Comparison of ENCODE assay signal across 10 mouse cellular contexts in genomic region chr2:165547410-165547809, GRCm38 (mm10). TPM values are rescaled to one million over a fixed set of nuclear protein-coding genes. Genes with fewer than 3 reads are reported as not detected.
DNase-seq lines count a peak whose midpoint lies in the region; ATAC-seq and TF ChIP-seq lines count a peak whose summit lies in the region.
"Had no signal": no experiment of that assay in that cellular context is flagged by ENCODE, and none has a peak within 500 bp of the region (broad histone marks: within the 10 kb centered on the region; RNA-seq: fewer than 3 reads in every experiment).

No protein-coding gene starts in this region.

- 0 out of 2 replicates have a peak, but pooled peaks cover 4% of the 10 kb centered on the region for H3K27me3 ChIP-seq in limb, embryonic 14.5 days (ENCODE audit: control insufficient read depth, insufficient read depth, low read length)
- H3K27me3 ChIP-seq: stomach, embryonic 15.5 days had no signal

- no peak for TF ChIP-seq POLR2A in limb, embryonic 14.5 days (IDR thresholded peaks at IDR 0.05; ENCODE audit: borderline replicate concordance, extremely low read depth, insufficient read depth, insufficient read length)

- no peaks in the 10 kb centered on the region for H3K36me3 ChIP-seq in limb, embryonic 14.5 days (ENCODE audit: control insufficient read depth, insufficient read depth, low read length)
- H3K36me3 ChIP-seq: limb, embryonic 12.5 days; stomach, embryonic 15.5 days had no signal

- H3K4me1 ChIP-seq in limb, embryonic 14.5 days (ENCODE audit: control insufficient read depth, insufficient read depth, low read length), result peaks cover 7% of the 10 kb centered on the region; the same call in 1 of the 2 replicates
- H3K4me1 ChIP-seq: stomach, embryonic 15.5 days had no signal

- no peak overlapping the region for H3K9ac ChIP-seq in limb, embryonic 14.5 days (ENCODE audit: low read depth, low read length, severe bottlenecking)
- H3K9ac ChIP-seq: limb, embryonic 12.5 days; stomach, embryonic 15.5 days had no signal

- no peaks in the 10 kb centered on the region for H3K9me3 ChIP-seq in limb, embryonic 14.5 days (ENCODE audit: control insufficient read depth, low read length)
- H3K9me3 ChIP-seq: limb, embryonic 12.5 days; stomach, embryonic 15.5 days had no signal

- 60% methylated on average over 9 of the region's 9 CpGs for WGBS in limb, embryonic 14.5 days

- no peak overlapping the region for H3K4me3 ChIP-seq in limb, embryonic 14.5 days (replicated peaks; ENCODE audit: low read length)
- H3K4me3 ChIP-seq: limb, embryonic 12.5 days; stomach, embryonic 15.5 days had no signal

- intact Hi-C loops in heart, postnatal 25 days (cut with DNase I), result no loop called here

- no peak overlapping the region for H3K4me2 ChIP-seq in limb, embryonic 14.5 days (replicated peaks; ENCODE audit: low read depth, low read length, severe bottlenecking)
- H3K4me2 ChIP-seq: limb, embryonic 12.5 days; stomach, embryonic 15.5 days had no signal

- ATAC-seq in limb, embryonic 14.5 days (ENCODE audit: low FRiP score, low read depth), result no peak

- DNase-seq in heart, adult 9 months (ENCODE audit: low spot score in 2 of 2), result peak; percentile 7 to 33
- no peak for DNase-seq in heart, postnatal 25 days (ENCODE audit: low spot score)
- peak; percentile 27 for DNase-seq in CD4-positive helper T cell, adult 2 months (ENCODE audit: low read depth, low spot score)
- peak; percentile 100 for DNase-seq in ZHBTc4 (ENCODE audit: low read depth, low spot score)
- DNase-seq in frontal cortex, postnatal 10 days (ENCODE audit: low spot score in 2 of 2), result peak; percentile 32 to 49
- peak; percentile 66 for DNase-seq in limb, embryonic 14.5 days (ENCODE audit: low spot score)
- peak; percentile 97 for DNase-seq in testis, postnatal 14 days (ENCODE audit: low spot score)
- no peak for DNase-seq in urinary bladder, adult 2 months (ENCODE audit: low spot score)

- no peak overlapping the region for H3K27ac ChIP-seq in limb, embryonic 14.5 days (replicated peaks; ENCODE audit: low read depth, low read length)
- H3K27ac ChIP-seq: limb, embryonic 12.5 days; stomach, embryonic 15.5 days had no signal

RNA-seq across cellular contexts. Expression of gene Slc2a10, which starts 43.8 kb away (rescaled TPM):
- total RNA-seq in heart, postnatal 25 days (2021), result 1 to 10 TPM; 4.1 to 4.2 TPM
- 12.3 and 16.8 TPM in 2 replicates for polyA plus RNA-seq in limb, embryonic 14.5 days (2012; rRNA removed)
- polyA plus RNA-seq in limb, embryonic 14.5 days (2014; fragmentation: Nextera tagmentation; extraction: Ambion mirVana), result 8.5 and 11.0 TPM in 2 replicates
- 7.1 and 7.3 TPM in 2 replicates for polyA plus RNA-seq in urinary bladder, adult 2 months (2012; rRNA removed)

RNA-seq across cellular contexts. Expression of gene Eya2, which starts 47.4 kb away (rescaled TPM):
- 1 to 10 TPM; 1.4 to 1.8 TPM for total RNA-seq in heart, postnatal 25 days (2021)
- 32.6 and 48.5 TPM in 2 replicates for polyA plus RNA-seq in limb, embryonic 14.5 days (2012; rRNA removed)
- polyA plus RNA-seq in limb, embryonic 14.5 days (2014; fragmentation: Nextera tagmentation; extraction: Ambion mirVana), result 18.8 and 22.4 TPM in 2 replicates
- polyA plus RNA-seq in urinary bladder, adult 2 months (2012; rRNA removed), result 12.4 and 14.9 TPM in 2 replicates

RNA-seq across cellular contexts. Expression of gene Trp53rka, which starts 54.3 kb away (rescaled TPM):
- 10 to 100 TPM in 1 of 2 experiments, 1 to 10 TPM in 1; 9.6 to 10.8 TPM for total RNA-seq in heart, postnatal 25 days (2021)
- 36.3 and 37.9 TPM in 2 replicates for polyA plus RNA-seq in limb, embryonic 14.5 days (2012; rRNA removed)
- 39.4 and 44.4 TPM in 2 replicates for polyA plus RNA-seq in limb, embryonic 14.5 days (2014; fragmentation: Nextera tagmentation; extraction: Ambion mirVana)
- 17.6 and 19.6 TPM in 2 replicates for polyA plus RNA-seq in urinary bladder, adult 2 months (2012; rRNA removed)

Comparison
In these comparisons a context has a peak if more than half of its experiments do, and no peak if none do; other contexts are left out.
1. DNase-seq: peak in heart, adult 9 months (2 of 2), CD4-positive helper T cell, adult 2 months (single experiment), ZHBTc4 (single experiment), frontal cortex, postnatal 10 days (2 of 2), limb, embryonic 14.5 days (single experiment) and testis, postnatal 14 days (single experiment); none in heart, postnatal 25 days (single experiment) and urinary bladder, adult 2 months (single experiment).